Mouse (Mus musculus) neutrophil, adult 5-6 weeks (primary cell): ENCODE results near the gene Akap8. TPM values are rescaled to one million over a fixed set of nuclear protein-coding genes. Genes with fewer than 3 reads are reported as not detected.

Experiments used
- ATAC-seq: fragments of 151-379, 151-347 bp; 2 replicates; pipeline ENCODE4 v1.8.0; 2017; ENCODE audit warnings: mild to moderate bottlenecking, moderate TSS enrichment; ENCODE audit not compliant: insufficient number of reproducible peaks, poor library complexity, low FRiP score, severe bottlenecking; ENCODE audit errors: extremely low read depth
- total RNA-seq: library from RNA; stranded (forward); fragments of 200-1000 nt; gene quantifications from 2 replicates; pipeline ENCODE4 v1.2.3, GENCODE M21; 2017

The Akap8 gene
- total RNA-seq, 1 experiment from 2014 or later: 227 TPM

DNA sequence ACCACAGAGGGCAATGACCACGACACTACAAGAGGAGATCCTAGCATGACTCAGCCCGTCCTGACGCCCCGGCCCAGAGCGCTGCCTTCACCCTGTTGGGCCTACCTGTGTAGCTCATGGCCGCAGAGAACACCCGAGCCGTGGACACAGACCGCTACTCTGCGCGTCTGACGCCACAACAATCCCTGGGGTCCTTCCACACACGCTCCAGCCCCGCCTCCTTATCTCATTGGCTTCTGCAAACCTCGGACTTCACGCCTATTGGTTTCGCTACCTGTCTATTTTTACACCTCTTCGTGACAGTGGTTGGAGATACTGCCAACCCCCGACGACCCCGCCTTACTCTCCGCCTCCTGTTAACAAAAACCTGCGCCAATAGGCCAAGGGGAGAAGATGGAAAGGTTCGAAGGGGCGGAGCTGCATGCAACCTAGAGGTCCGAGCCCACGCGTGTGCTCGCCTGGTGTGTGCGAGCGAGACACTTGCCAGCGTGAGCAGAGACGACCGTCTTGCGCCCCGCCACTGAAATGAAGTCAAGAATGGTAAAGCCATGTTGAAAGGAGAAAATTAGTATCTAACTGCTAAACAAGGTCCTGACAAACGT is 29.4 kb upstream of the Akap8 start, which contains the start of gene Akap8l:
Gene Akap8l (minus strand): TSS at position 226 of the 602 bp plus-strand sequence.
- peak; percentile 94 for ATAC-seq

DNA sequence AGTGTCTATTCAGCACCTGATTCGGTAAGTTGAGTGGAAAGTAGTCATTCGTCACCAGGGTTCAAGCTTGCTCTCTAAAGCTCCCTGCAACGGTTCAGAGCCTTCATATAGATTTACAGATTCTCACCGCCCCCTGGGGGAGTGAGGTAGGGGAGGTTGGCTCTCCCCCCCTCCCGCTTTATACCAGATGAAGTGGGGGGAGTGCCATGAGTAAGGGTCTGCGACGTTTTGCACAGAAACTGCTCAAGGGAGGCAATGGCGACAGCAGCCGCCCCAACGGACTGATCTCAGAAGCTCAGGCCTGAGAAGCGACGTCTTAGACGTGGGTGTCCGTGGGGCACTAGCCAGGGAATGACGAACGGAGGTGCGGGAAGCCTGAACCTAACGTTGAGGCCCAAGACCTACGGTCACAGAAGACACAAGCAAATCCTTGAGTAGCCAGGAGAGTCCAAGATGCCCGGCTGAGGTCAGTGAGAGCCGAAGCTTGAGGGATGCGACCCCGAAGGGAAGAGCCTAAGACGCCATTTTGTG is 28.9 kb upstream of the Akap8 start:
- no peak for ATAC-seq

DNA sequence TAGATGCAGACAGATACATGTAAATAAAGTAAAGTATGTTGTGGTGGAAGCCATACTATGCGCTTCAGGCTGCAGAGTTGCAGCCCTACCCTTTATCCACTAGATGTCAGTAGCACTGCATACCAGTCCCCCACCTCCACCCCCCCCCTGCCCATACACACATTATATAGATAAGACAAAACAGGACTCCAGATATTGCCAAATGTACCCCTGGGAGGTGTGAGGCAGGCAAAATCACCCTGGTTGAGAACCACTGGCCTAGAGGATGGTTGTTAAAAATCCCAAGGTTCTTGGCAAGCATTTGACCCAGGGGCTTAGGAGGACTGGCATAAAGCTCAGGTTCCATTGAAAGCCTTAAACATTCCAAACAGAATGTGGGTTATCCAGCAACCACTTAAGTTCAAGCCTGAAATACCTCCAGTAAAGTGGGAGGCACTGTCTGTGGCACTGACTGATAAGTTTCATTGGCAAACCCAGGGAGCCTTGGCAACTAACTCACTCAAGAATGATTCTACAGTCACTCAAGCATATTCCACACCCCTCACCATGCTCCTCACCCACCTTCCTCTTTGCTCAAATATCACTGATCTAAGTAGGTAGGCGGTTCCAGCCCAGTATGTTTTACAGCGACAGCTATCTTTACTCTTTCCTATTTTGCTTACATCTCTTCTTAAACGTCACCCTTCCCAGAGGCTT is 28.1 kb upstream of the Akap8 start:
- peak; percentile 48 for ATAC-seq

DNA sequence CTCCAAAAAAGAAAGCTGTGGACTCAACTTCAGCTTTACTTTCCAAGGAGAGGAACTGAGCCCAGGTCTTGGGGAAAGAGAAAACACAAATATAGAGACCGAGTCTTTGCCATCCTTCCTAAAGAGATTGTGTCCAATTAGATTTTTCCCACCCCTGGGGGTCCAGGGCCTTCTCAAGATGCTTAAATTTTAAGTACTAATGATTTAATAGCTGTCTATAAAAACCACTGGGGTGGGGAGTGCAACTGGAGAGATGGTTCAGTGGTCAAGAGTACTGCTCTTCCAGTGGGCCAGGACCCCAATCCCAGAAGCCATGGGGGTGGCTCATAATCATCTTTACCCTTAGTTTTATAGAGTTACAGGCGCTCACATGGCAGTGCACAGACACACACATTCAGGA is 27.4 kb upstream of the Akap8 start:
- no peak for ATAC-seq

DNA sequence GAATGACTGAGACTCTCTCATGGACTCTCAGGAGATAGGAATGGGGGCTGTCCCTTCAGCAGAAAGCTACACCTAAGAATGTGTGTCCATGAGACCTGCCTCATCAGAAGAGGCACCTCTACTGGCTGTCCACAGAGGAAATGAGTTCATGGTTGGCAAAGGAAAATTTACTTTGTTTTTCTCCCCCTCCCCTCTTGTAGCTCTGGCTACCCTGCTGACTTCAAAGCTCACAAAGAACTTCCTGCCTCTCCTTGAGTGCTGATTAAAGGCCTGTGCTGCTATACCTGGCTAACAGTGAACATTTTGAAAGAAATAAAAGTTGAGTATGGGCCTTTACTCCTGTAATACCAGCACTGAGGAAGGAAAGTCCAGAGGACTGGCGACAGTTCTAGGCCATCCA is 20.1 kb upstream of the Akap8 start:
- no peak for ATAC-seq

DNA sequence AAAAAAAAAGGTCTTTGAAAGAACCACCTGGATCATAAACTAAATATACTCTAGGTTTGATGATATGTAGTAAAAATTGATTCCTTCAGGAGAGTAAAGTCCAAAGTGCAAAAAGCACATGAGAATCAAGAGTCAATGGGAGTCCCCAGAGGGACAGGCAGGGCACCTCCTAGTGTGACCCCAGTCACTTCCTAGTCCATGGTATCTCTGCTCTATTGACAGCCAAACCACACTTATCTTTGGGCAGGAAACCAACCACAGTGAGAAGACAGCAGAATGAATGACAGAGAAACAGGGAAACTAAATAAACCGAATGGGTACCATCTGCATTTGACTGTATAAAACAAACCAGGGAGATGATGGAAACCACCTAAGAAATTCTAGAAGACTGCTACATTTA is 19.1 kb upstream of the Akap8 start:
- ATAC-seq: no peak

DNA sequence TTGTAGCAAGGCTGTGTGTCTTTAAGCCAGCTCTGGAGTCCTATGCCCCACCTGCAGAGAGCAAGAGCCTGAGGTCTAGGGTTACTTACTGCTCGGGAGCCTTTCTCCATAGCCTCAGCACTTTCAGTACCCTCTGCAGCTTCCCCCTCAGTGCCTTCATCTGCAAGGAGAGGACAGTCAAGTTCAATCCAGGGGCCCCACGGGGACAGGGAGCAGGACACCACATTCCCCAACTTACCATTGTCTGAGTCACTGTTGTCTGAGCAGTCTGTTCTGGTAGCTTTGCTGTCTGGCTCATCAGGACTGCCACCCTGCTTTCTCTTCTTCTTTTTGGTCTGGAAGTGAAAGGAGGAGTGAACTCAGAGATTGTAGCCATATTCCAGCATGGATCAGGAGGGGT is 14.8 kb upstream of the Akap8 start:
- ATAC-seq: no peak

DNA sequence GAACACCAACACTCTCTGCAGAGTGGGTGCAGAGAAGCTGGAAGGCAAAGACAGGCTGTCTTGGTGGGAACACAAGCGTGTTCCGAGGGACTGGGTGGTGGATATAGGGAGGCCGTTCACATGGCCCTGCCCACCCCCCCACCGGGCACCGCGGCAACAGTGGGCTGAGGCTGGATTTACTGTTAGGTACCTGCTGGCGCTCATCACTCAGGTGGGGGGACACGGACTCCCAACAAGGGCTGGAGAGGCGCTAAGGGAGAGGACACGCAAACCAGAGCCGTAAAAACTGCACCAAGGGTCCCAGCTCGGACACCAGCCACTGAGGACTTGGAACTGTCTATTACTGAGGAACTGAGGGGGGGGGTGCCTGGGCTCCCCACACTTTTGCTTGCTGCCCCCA is 13.9 kb upstream of the Akap8 start:
- ATAC-seq: no peak

DNA sequence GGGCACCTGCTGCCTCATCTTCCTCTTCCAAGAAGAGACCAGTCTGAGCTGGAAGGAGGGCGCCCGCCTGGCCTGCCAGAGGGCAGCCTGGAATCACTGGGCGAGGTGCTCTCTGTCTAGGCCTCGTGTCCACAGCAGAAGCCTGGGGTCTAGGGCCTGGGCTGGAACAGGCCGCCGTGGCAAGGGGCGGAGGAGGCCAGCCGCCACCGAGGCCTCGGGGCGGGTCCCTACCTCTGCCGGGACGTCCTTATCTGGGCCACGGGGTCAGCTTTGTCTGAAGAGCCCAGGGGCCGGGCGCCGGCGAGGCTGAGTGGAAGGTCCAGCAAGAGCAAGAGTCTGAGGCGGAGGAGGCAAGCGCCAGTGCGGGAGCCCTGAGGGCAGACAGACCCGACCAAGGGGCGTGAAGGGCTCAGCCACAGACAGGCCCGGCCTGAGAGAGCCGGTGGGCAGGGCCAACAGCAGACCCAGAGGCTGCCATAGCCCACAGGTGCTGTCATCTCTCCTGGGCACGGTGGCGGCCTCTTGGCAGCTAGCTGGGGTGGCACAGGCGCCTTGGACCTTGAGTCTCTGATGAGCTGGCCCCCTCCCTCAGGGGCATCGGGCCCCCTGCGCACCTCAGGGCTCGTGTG is 12.8 kb upstream of the Akap8 start:
- ATAC-seq: no peak

DNA sequence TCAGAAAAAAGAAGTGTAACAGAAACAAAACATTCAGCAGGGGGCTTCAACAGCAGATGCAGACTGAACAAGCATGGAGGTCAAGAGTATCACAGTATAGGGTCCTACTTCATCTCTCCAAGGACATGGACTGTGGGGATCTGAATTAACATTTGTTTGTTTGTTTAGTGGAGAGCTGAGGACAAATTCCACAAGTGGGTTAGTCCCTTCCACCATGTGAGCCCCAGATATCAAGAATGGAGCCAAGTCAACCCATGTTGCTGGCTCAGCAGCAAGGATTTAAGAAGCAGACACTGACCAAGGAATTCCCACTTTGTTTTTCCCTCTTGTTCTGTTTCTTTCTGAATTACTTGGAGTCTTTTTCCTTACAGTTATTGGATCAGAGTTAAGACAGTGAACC is 6.5 kb upstream of the Akap8 start:
- ATAC-seq: no peak

DNA sequence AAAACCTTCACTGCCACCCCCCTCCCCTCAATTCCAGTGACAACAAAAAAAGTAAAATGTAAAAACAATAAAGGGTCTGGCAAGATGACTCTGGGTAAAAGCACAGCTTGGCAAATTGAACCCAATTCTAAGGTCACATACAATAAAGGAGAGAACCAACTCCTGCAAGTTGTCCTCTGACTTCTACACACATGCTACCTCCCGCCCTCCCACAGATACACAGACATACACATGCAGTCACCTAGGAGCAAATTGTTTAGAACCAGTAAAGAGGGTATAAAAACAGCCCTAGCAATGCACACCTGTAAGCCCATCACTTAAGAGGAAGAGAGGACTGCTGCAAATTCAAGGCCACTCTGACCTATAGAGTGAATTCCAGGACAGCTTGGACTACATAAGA is 1.8 kb upstream of the Akap8 start:
- no peak for ATAC-seq

DNA sequence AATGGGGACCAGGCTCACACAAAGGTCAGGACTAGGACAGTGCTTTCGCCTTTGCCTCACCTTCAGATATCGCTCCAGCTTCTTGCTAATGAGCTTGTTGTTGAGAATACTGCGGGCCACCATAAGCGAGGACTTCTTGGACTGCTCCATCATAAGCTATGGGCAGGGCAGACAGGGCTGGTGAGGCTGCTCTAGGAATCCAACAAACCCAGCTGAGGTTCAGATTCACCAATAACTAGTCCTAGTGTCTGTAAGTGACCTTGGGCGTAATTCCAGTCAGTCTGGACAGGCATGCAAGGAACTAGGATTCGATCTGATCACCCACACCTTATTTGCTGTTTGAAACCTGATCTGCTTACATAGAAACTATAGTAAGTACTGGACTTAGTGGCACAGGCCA is 798 bp upstream of the Akap8 start:
- ATAC-seq: no peak

DNA sequence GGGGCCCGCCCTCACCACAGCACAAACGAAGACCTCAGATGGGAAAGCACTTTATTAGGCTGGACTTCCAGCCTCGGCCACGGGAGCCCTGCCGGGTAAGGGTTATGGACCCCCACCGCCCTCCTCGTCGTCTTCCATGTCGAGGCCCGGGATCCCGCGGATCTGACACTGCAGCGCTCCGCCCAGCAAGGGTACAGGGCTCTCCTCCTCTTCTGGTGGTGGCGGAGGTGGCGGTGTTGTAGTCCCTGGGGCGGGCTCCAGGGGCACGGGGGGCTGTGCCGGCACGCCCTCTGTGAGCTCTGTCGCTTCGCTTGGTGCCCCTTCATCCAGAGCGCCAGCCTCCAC is 324 bp upstream of the Akap8 start:
- peak; percentile 28; the same call in 1 of the 2 replicates for ATAC-seq

DNA sequence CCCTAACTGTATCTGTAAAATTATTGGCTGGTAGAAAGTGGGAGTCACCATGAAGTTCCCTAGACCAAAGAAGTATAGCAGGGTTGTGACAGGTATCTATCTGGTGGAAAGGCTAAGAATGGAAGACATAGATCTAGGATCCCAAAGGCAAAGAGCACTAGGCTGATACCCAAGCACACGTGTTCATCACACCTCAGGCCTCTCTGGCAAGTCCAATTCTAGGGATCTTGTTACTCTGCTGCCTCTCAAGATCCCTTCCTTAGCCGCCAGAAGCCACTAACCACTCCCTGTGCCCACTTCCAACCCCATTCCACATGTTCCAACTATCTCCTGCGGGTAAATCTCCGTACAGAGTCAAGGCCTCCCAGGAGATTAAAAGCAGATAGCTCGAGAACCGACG is 1.1 kb downstream of the Akap8 start:
- no peak for ATAC-seq

DNA sequence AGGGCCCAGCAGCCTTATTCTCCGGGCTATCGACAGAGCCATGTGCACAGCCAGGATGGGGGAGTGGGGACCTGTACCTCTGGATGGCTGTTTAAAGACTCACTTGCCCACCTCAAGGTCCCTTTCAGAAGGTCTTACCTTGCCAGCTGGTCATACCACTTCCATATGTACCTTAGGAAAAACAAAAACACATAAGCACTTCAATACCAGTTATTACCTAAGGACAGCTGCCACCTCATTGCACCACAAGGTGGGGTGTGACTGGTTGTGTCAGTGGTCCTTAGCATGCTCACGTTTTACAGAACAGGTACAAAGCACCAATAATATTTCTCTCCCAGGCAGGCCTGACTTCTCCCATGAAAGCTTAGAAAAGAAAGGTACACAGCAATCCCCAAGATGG is 3.3 kb downstream of the Akap8 start:
- no peak for ATAC-seq

DNA sequence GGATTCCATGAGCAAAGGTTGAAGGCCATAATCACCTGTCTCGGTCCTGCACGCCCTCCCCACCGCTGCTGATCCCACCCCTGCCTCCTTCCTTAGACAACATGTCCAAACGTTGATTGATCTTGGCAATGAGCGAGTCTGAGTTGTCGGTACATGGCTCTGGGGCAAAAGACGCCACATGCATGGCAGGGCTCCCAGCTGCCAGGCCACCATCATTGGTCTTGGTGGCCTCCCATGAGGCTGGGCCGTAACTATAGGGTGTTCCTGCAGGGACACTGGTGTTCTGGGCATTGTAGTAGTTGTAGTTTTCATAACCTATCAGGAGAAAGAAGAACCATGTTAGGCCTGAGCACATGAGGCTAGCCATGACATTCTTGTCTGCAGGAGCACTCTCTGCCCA is 4.0 kb downstream of the Akap8 start:
- no peak for ATAC-seq

DNA sequence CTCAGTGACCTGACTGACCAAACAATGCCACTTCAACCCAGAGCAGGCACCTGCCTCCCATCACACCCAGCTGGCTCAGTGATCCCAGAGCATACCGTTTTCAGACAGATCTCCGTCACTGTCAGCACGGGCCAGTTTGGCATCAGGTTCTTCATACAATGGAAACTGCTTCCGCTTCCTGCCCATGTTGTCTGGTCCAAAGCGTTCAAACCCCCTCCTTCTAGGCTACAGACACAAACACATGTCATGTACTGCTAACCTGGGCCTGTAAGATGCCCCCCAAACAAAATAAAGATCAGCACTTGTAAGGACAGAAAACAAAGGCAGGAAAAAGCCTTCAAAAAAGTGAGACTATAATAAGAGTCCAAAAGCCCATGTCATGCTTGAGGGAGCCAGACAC is 5.5 kb downstream of the Akap8 start:
- ATAC-seq: no peak

DNA sequence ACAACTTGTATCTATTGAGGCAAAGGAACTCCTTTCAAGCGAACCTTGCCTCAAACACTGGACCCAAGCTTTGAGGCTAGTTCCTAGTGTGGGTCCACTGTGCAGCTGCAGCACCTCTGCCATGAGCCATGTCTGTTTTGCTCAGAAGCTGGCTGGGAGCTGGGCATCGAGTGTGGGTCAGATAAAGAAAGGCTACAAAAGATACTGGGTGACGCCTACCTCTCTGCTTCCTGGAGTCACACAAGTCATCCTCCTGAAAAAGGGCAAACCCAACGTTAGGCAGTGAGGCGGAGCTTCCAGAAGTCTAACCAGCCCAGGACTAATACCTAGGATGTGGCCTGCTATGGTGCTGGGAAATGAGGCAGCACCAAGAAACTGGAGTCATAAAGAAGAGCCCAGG is 7.1 kb downstream of the Akap8 start:
- ATAC-seq: no peak

DNA sequence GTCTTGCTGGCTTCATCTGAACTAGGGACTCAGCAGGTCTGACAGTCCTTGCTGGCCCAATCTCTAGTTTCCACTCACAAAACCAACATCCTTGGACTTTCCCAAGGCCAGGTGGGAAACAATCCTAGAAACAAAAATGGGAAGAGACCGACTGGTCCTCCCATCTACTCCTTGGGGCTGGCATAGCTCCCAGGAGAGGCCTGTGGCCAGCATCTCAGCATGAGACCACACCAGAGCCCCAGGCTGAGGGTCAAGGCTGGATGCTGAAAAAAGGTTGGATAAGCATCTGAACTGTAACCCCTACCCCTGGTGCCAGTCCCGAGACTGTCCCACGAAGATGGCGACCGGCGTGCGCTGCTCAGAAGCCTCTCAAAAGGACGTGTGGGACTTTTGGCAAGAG is 8.2 kb downstream of the Akap8 start:
- no peak for ATAC-seq

DNA sequence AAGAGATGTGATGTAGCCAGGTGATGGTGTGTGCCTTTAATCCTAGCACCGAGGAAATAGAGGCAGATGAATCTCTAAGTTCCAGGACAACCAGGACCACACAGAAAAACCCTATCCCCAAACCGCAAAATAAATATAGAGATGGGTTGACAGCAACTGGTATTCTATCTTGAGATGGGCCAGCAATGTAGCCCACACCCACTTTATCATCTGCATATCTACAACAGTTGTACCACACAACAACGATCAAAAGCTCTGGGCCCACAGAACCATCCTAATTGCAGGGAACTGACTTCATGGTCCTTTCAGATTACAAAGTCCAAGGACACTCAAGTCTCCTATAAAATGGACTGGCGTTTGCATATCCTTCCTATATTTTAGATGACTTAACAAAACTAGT is 13.1 kb downstream of the Akap8 start:
- ATAC-seq: no peak
